Mouse (Mus musculus) megakaryocyte, embryonic 14.5 days (primary cell): ENCODE data around the gene Kif19a. TPM values are rescaled to one million over a fixed set of nuclear protein-coding genes. Genes with fewer than 3 reads are reported as not detected.

Experiments used
- H3K27me3 ChIP-seq: replicated peaks from 2 replicates; pipeline ENCODE3; 2012; ENCODE audit warnings: inconsistent platforms
- H3K36me3 ChIP-seq: replicated peaks from 2 replicates; pipeline ENCODE3; 2012; ENCODE audit warnings: low read length, inconsistent platforms, mixed read lengths
- H3K4me1 ChIP-seq: 2 replicates; pipeline ENCODE4 v1.6.1; 2012; ENCODE audit warnings: inconsistent platforms
- H3K4me3 ChIP-seq: replicated peaks from 2 replicates; pipeline ENCODE3; 2012; ENCODE audit warnings: moderate library complexity, mild to moderate bottlenecking, inconsistent platforms
- H3K9me3 ChIP-seq: 2 replicates; pipeline ENCODE4 v1.6.1; 2012; ENCODE audit warnings: inconsistent platforms
- FLI1 ChIP-seq: IDR thresholded peaks from 2 replicates; pipeline ENCODE4 v1.6.1; 2012; ENCODE audit warnings: low read length, inconsistent platforms, mixed read lengths
- GATA1 ChIP-seq: IDR thresholded peaks from 3 replicates; pipeline ENCODE4 v1.6.1; 2012; ENCODE audit warnings: mixed read lengths, low read length, inconsistent platforms, borderline replicate concordance
- polyA plus RNA-seq: library from polyadenylated mRNA; stranded (reverse); fragments of >175 nt; gene quantifications from 2 replicates; pipeline ENCODE4 v1.2.3, GENCODE M21; 2012; ENCODE audit warnings: low replicate concordance; ENCODE audit not compliant: insufficient read depth

Kif19a gene
- polyA plus RNA-seq, 1 experiment: 4.2 TPM

DNA sequence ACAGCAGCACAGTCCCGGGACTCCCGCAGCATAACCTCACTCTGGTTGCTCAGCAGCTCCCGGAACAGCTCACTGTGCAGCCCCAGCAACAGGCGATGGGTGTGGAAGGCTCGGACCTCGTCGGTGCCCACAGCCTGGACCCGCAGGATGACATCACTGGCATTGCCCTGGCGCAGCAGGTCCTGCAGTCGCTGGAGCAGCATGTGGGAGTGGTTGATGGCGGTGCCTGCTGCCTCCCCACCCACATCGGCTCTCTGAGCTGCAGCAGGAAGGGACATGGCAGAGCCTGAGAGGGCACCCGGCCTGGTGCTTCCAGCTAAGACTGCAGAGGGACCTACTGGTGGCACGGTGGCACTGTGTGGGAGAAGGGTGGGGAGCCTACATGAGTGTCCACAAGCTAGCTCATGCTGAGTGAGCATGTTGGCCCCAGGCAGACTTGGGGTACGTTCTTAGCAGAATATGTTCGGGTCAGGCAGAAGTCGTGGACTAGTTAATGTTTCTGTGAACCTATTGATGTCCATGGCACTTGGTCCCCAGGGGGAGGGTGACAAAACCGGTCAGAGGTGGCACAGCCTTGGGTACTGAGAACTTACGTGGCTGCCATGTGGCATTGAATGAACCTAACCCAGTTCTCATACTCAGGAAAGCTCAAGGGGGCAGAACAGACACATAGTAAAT lies 28.8 kb downstream of the Kif19a start:
- no peaks in the 10 kb centered on the region for H3K9me3 ChIP-seq
- H3K36me3 ChIP-seq: no peaks in the 10 kb centered on the region
- peak overlapping the region; percentile 44 for H3K4me3 ChIP-seq
- peaks cover 97% of the 10 kb centered on the region for H3K27me3 ChIP-seq
- peaks cover 53% of the 10 kb centered on the region for H3K4me1 ChIP-seq
- no peak for TF ChIP-seq FLI1
- no peak for TF ChIP-seq GATA1

DNA sequence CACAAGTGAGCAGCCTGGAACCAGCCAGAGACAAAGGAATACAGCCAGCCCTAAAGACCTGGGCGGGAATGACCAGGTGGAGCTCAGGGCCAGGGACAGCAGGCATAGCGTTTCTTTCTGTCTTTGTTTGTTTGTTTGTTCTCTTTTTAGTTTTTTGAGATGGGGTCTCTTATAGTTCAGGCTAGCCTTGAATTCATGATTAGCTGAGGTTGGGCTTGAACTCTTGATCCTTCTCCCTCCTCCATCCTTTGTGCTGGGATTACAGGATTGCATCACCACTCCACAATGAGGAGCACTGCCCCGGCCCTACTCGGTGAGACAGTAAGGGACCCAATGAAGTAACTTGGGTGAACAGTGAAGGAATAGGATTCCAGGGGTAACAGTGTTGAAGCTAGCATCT lies 29.5 kb downstream of the Kif19a start:
- TF ChIP-seq GATA1 (no peak), FLI1 (no peak)
- H3K4me1 ChIP-seq: peaks cover 52% of the 10 kb centered on the region

DNA sequence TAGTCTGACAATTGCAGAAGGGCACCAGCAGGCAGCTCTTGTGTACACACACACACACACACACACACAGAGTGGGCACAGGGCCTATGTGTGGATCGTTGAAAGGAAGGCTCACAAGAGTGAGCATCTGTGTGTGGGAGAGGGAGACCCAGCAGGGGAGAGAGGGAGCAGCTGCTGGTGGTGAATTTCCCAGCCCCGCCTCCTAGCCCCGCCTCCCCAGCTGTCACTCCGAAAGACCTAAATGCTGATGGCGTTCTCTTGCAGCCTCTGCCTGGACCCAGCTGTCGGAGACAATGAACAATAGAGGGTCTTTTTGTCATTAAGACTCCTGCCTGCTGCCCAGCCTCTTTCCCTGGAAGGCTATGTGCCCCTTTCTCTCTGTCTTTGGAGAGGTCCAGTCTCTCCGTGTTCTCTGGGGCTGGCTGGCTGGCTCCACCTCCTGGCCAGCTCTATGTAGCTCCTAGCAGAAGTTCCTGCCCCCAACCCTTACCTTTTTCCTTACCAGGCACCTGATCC lies 30.1 kb downstream of the Kif19a start:
- Histone ChIP-seq H3K4me3 (peak overlapping the region; percentile 85), H3K36me3 (no peaks in the 10 kb centered on the region), H3K9me3 (no peaks in the 10 kb centered on the region), H3K4me1 (peaks cover 49% of the 10 kb centered on the region), H3K27me3 (peaks cover 86% of the 10 kb centered on the region)
- TF ChIP-seq GATA1 (no peak), FLI1 (no peak)

More for the DNA sequence above, 29.5 kb downstream of the Kif19a start:
- H3K27me3 ChIP-seq: peaks cover 92% of the 10 kb centered on the region
- H3K4me3 ChIP-seq: no peak overlapping the region
- H3K9me3 ChIP-seq: no peaks in the 10 kb centered on the region
- no peaks in the 10 kb centered on the region for H3K36me3 ChIP-seq

DNA sequence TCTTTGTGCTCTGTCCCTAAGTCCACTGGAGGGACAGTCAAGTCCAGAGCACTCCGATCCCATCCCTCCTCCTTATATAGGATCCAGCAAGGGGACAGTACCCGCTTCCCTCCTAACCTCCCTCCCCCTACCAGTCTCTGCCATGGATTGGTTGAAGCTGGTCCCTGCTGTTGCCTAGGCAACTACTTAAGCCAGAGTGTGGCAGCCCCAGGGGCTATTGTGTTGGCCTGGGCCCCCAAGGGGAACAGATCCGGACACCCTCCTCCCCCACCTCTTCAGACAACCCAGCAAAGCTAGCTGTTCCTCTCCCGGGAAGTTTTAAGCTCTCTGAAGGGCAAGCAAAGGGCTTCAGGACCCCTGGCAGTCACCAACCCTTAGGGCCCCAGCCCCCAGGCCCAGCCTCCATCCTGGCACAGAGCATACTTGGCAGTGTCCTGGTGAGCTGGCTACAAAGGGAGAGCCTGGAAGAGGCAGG lies 30.7 kb downstream of the Kif19a start, which contains the start of gene Btbd17:
Gene Btbd17, minus strand, starts transcription at position 98 of the 475 bp plus-strand sequence.
- no peaks in the 10 kb centered on the region for H3K36me3 ChIP-seq
- TF ChIP-seq FLI1: no peak
- no peak for TF ChIP-seq GATA1
- H3K27me3 ChIP-seq: peaks cover 83% of the 10 kb centered on the region
- peak within 1 kb of the TSS; percentile 85 for H3K4me3 ChIP-seq
- H3K4me1 ChIP-seq: peaks cover 52% of the 10 kb centered on the region
- H3K9me3 ChIP-seq: no peaks in the 10 kb centered on the region

DNA sequence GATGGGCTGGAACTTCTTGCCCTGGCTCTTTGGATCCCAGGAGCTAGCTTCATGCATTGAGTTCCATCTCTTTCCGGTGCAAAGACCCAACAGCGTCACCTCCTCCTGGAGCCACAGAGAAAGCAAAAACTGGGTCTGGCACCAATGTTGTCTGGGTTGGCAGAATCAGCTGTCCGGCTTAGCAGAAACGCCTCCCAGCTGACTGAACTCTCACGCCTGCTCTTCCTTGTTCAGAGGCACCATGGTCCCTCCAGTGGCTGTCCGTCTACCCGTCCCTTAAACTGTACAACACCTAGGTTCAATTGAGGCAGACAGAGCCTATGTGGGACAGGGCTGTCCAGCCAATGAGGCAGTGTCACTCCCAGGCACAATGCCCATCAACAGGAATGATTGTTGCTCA lies 32.0 kb downstream of the Kif19a start:
- Histone ChIP-seq H3K9me3 (peaks cover 7% of the 10 kb centered on the region), H3K4me3 (no peak overlapping the region), H3K27me3 (peaks cover 81% of the 10 kb centered on the region), H3K4me1 (peaks cover 40% of the 10 kb centered on the region), H3K36me3 (no peaks in the 10 kb centered on the region)
- TF ChIP-seq FLI1: no peak
- no peak for TF ChIP-seq GATA1

DNA sequence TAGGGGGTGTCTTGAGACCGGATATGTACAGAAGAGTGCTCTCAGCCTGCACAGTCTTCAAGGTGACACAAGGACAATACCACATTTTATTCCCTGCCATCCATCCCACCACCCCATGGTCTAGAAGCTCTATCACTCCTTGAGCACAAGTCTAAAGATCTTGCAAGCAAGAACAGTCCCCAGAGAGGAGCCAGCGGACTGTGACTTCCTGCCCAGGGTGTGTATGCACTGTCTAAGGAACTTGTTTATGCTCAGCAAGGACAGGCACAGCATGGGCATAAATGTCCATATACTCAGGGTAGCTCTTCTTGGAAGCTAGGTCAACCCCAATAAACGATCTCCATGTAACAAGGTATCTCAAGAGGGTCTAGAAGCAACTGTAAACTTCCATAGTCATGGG lies 32.8 kb downstream of the Kif19a start:
- Histone ChIP-seq H3K4me3 (no peak overlapping the region), H3K27me3 (peaks cover 80% of the 10 kb centered on the region), H3K4me1 (peaks cover 42% of the 10 kb centered on the region), H3K9me3 (peaks cover 12% of the 10 kb centered on the region), H3K36me3 (no peaks in the 10 kb centered on the region)
- TF ChIP-seq FLI1 (no peak), GATA1 (no peak)

DNA sequence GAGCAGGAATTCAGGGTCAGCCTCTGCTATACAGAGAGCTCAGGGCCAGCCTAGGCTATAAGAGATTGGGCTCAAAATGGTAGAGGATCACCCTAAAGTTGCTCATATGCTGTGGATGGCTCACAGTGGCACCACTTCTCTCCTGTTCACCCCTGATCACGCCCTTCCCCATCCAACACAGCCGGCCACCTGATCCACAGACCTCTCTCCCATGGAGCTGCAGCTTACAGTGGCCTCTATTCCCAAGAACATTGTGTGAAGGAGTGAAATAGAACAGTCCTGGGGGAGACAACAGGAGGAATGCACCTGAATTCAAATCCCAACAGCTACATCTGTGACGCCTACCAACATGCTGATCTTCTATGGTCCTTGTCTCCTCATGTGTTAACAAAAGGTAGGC lies 33.4 kb downstream of the Kif19a start, which contains the start of gene Gpr142:
Gene Gpr142, plus strand, starts transcription at position 301 of the 400 bp plus-strand sequence.
- TF ChIP-seq FLI1: no peak
- TF ChIP-seq GATA1: no peak
- H3K36me3 ChIP-seq: no peaks in the 10 kb centered on the region
- no peak within 1 kb of the TSS for H3K4me3 ChIP-seq
- H3K9me3 ChIP-seq: peaks cover 12% of the 10 kb centered on the region
- peaks cover 44% of the 10 kb centered on the region for H3K4me1 ChIP-seq
- H3K27me3 ChIP-seq: peaks cover 78% of the 10 kb centered on the region

DNA sequence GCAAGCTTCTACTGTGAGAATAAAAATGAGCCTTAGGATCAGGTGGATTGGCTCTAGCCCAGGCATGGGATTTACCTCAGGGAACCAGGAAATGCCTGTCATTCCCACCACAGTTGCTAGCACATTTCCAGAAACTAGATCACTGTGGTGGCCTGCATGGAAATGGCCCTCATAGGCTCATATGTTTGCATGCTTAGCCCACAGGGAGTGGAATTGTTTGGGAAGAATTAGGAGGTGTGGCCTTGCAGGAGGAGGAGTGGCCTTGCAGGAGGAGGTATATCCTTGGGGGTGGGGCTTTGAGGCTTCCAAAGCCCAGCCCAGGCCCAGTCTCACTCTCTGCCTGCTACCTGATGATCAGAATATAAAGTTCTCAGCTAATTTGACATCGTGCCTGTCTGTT lies 36.7 kb downstream of the Kif19a start:
- TF ChIP-seq FLI1 (no peak), GATA1 (no peak)
- Histone ChIP-seq H3K9me3 (peaks cover 18% of the 10 kb centered on the region), H3K36me3 (no peaks in the 10 kb centered on the region), H3K4me3 (no peak overlapping the region), H3K4me1 (peaks cover 38% of the 10 kb centered on the region), H3K27me3 (peaks cover 70% of the 10 kb centered on the region)

DNA sequence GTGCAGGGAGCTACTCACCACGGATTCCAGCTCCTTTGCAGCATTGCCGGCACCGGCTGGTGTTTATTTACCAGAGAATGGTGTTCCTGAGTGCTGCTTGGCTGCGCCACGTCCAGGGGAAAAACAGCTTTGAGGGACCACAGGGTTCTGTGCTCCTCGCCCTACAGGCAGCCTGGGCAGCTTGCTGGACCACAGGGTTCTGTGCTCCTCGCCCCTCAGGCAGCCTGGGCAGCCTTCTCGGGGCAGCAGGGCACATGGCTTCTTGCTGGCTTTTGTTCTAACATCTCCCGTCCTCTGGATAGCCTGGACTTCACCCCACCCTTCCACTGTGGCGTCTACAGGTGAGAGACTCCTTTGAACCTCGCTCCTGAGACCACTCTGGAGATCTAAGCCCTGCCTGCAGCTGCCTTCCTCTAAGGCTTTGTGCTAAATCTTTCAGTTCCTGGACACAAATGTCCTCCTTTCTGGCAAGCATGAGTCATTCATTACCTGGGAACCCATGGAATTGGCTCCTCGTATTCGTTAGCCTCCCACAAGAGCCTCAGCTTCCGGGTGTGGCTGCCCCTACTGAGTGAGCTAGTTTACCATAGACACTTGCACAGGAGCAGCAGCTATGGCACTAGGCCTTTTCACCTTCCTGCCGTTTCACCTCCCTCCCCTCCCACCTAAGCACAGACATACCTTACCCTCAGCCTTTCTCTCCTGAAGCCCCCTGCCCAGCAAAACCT lies 37.5 kb downstream of the Kif19a start:
- Histone ChIP-seq H3K27me3 (peaks cover 65% of the 10 kb centered on the region), H3K4me1 (peaks cover 46% of the 10 kb centered on the region), H3K4me3 (no peak overlapping the region), H3K9me3 (peaks cover 18% of the 10 kb centered on the region), H3K36me3 (no peaks in the 10 kb centered on the region)
- TF ChIP-seq GATA1: no peak
- no peak for TF ChIP-seq FLI1

DNA sequence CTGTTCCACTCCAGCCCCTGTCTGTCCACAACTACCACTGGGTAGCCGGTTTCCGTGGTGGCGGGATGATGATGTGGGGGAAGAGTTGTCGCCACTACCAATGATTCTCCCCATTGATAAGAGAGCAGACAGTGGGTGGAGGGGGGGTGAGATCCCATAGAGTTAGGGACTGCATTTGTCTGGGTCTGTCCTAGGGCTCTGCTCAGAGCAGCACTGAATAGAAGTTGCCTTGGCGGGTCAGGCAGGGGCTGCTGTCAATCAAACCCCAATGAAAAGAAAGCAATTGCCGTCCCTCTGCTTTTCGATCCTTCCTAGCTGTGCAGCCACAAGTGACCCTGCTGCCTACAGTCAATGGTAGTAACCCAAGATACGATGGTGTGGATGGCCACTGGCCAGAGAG lies 38.8 kb downstream of the Kif19a start:
- H3K4me1 ChIP-seq: peaks cover 56% of the 10 kb centered on the region
- no peaks in the 10 kb centered on the region for H3K36me3 ChIP-seq
- H3K27me3 ChIP-seq: peaks cover 54% of the 10 kb centered on the region
- TF ChIP-seq GATA1: no peak
- TF ChIP-seq FLI1: no peak
- peaks cover 18% of the 10 kb centered on the region for H3K9me3 ChIP-seq
- H3K4me3 ChIP-seq: no peak overlapping the region
